Mouse (Mus musculus) liver, embryonic 14.5 days (tissue): ENCODE measurements around the gene Rec114. TPM values are rescaled to one million over a fixed set of nuclear protein-coding genes. Genes with fewer than 3 reads are reported as not detected.

Experiments used
- ATAC-seq: fragments of 200-750 bp; cut with Nextera tagmentation; 2 replicates; pipeline ENCODE4 v1.8.0; 2017; ENCODE audit warnings: moderate number of reproducible peaks, mild to moderate bottlenecking, moderate library complexity; ENCODE audit not compliant: insufficient read depth
- DNase-seq, 3 experiments: peaks; one replicate each; pipeline ENCODE4 v3.0.0-alpha.2; 2012 to 2013; ENCODE audit warnings: low read depth in 3 of 3, low spot score in 3 of 3
- H3K27ac ChIP-seq: fragments of 300-500 bp; sonication (generic); 2 replicates; pipeline ENCODE4 v1.5.1; 2014; ENCODE audit warnings: moderate library complexity, mild to moderate bottlenecking, control low read depth, inconsistent platforms
- H3K27me3 ChIP-seq: fragments of 300-500 bp; sonication (generic); 2 replicates; pipeline ENCODE4 v1.6.1; 2014; ENCODE audit warnings: mild to moderate bottlenecking, low read length, moderate library complexity; ENCODE audit not compliant: control insufficient read depth, insufficient read depth
- H3K36me3 ChIP-seq: fragments of 300-500 bp; sonication (generic); replicated peaks from 2 replicates; pipeline ENCODE4 v1.6.1; 2014; ENCODE audit warnings: low read depth; ENCODE audit not compliant: control insufficient read depth, insufficient read depth
- H3K4me1 ChIP-seq, 2 experiments: fragments of 200-500 bp in 1 of 2; fragments of 300-500 bp in 1 of 2; sonication (generic) in 1 of 2; replicated peaks; 2 replicates each; pipeline ENCODE4 v1.6.1; 2012 to 2014; ENCODE audit warnings: antibody characterized with exemption in 1 of 2, inconsistent platforms in 1 of 2, low read length in 1 of 2; ENCODE audit not compliant: control insufficient read depth in 2 of 2, insufficient read depth in 2 of 2
- H3K4me2 ChIP-seq: fragments of 300-500 bp; sonication (generic); 2 replicates; pipeline ENCODE4 v1.6.1; 2014; ENCODE audit warnings: low read depth, mild to moderate bottlenecking, control low read depth, moderate library complexity
- H3K4me3 ChIP-seq, 2 experiments: fragments of 200-500 bp in 1 of 2; fragments of 300-500 bp in 1 of 2; sonication (generic) in 1 of 2; 2 replicates each; pipeline ENCODE4 v1.5.1; 2012 to 2014; ENCODE audit warnings: low read depth in 2 of 2, low read length in 2 of 2, mild to moderate bottlenecking in 2 of 2, control low read depth in 1 of 2, inconsistent platforms in 1 of 2, moderate library complexity in 1 of 2; ENCODE audit not compliant: insufficient read depth in 1 of 2
- H3K9ac ChIP-seq: fragments of 300-500 bp; sonication (generic); replicated peaks from 2 replicates; pipeline ENCODE4 v1.6.1; 2014; ENCODE audit warnings: mild to moderate bottlenecking, control low read depth, moderate library complexity
- H3K9me3 ChIP-seq: fragments of 300-500 bp; sonication (generic); 2 replicates; pipeline ENCODE4 v1.6.1; 2016; ENCODE audit warnings: low read length, mixed read lengths; ENCODE audit not compliant: control insufficient read depth
- CTCF ChIP-seq: IDR thresholded peaks from 2 replicates; pipeline ENCODE4 v1.5.1; 2016; ENCODE audit warnings: antibody characterized with exemption, low read depth, control low read depth
- EP300 ChIP-seq: IDR thresholded peaks from 2 replicates; pipeline ENCODE4 v1.6.1; 2016; ENCODE audit warnings: antibody characterized with exemption, low read depth
- WGBS: fragments of 180-500 bp; shearing (Covaris S2); extraction: QIAGEN DNeasy Blood & Tissue Kit; methylation state at CpG from one replicate; pipeline ENCODE4 v1.1.7; 2014; ENCODE audit not compliant: insufficient replicate concordance; 5-methylcytosine and 5-hydroxymethylcytosine counted together
- polyA plus RNA-seq, 2 experiments: library from polyadenylated mRNA; depleted of rRNA in 1 of 2; stranded (reverse) in 1 of 2; unstranded in 1 of 2; fragments of >200 nt; fragmentation: Nextera tagmentation in 1 of 2; extraction: Ambion mirVana in 1 of 2; gene quantifications; 2 replicates each; pipeline versions ENCODE4 v1.2.1 to v1.2.3; 2012 to 2014

Gene Rec114
- polyA plus RNA-seq, 2 experiments = 16.3 to 40.3 TPM

GRCm38 (mm10) chr9:58669819-58670218, 73.9 kb downstream of the Rec114 start:
- Histone ChIP-seq H3K4me1 (peaks cover 0 to 7% of the 10 kb centered on the region in 2 experiments; a peak in 1 of 4 replicates), H3K4me3 (no peak overlapping the region), H3K36me3 (peaks cover 11% of the 10 kb centered on the region), H3K9ac (no peak overlapping the region), H3K27me3 (no peaks in the 10 kb centered on the region), H3K9me3 (no peaks in the 10 kb centered on the region), H3K4me2 (no peak overlapping the region), H3K27ac (no peak overlapping the region)
- no peak for TF ChIP-seq CTCF
- TF ChIP-seq EP300 = no peak
- WGBS = 74% methylated on average over 6 of the region's 6 CpGs
- DNase-seq = no peak
- no peak for ATAC-seq

- peaks cover 19% of the 10 kb centered on the region for H3K36me3 ChIP-seq
- H3K9ac ChIP-seq = no peak overlapping the region
- DNase-seq = no peak
- no peak overlapping the region for H3K27ac ChIP-seq
- WGBS = 72% methylated on average over 3 of the region's 3 CpGs
- peaks cover 0 to 7% of the 10 kb centered on the region in 2 experiments; a peak in 1 of 4 replicates for H3K4me1 ChIP-seq
- no peak overlapping the region for H3K4me2 ChIP-seq
- no peaks in the 10 kb centered on the region for H3K9me3 ChIP-seq
- ATAC-seq = no peak
- H3K4me3 ChIP-seq = no peak overlapping the region
- no peaks in the 10 kb centered on the region for H3K27me3 ChIP-seq
- TF ChIP-seq EP300 = no peak
- no peak for TF ChIP-seq CTCF
These were observed 74.7 kb downstream of the Rec114 start for GRCm38 (mm10) chr9:58669071-58669470.

DNA sequence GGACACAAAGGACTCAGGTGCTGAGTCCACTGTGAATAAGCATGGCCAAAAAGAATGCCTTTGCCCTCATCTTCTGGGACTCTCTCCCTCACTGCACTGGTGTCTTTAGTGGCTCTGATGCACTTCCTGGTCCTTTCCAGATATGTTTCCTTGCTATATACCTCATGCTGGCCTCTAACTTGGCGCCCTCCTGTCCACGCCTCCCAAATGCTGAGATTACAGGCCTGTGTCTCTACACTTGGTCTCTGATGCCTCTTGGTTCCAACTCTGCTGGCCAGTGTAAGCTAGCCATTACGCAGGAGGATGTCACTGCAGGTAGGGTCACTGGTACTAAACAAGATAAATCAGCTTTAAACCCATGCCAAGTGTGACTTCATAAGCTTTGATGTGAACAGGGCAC, 75.6 kb downstream of the Rec114 start:
- TF ChIP-seq CTCF (no peak), EP300 (no peak)
- Histone ChIP-seq H3K4me1 (peaks cover 2 to 9% of the 10 kb centered on the region in 2 experiments), H3K4me2 (no peak overlapping the region), H3K27ac (no peak overlapping the region), H3K4me3 (no peak overlapping the region), H3K9me3 (no peaks in the 10 kb centered on the region), H3K9ac (no peak overlapping the region), H3K36me3 (peaks cover 20% of the 10 kb centered on the region), H3K27me3 (no peaks in the 10 kb centered on the region)
- DNase-seq (no peak), ATAC-seq (no peak)
- 76% methylated on average over 3 of the region's 3 CpGs for WGBS

GRCm38 (mm10) chr9:58667244-58667643, 76.5 kb downstream of the Rec114 start:
- DNase-seq (no peak), ATAC-seq (no peak)
- Histone ChIP-seq H3K4me3 (no peak overlapping the region), H3K9me3 (no peaks in the 10 kb centered on the region), H3K27ac (no peak overlapping the region), H3K4me2 (no peak overlapping the region), H3K27me3 (no peaks in the 10 kb centered on the region), H3K9ac (no peak overlapping the region), H3K36me3 (peaks cover 24% of the 10 kb centered on the region), H3K4me1 (peaks cover 11 to 18% of the 10 kb centered on the region in 2 experiments)
- 81% methylated on average over 9 of the region's 9 CpGs for WGBS
- TF ChIP-seq CTCF (no peak), EP300 (no peak)

DNA sequence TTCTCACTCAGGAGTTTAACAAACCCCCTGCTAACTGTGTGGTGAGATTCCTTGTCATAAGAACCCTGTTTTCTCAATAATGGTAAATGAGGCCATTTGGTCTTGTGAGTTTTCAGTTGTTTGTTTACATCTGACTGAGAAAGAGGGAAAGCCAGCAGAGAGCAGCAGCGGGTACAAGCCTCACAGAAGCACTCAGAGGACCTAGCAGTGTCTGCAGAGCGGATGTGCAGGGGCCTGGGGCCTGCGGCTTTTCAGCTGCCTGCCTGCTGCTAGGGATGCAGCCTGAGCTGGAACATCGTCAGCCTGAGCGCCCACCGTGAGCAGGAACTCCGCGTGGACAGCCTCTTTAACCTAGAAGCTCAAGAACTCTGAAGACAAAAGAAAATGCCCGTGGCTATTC, 77.6 kb downstream of the Rec114 start:
- no peak overlapping the region for H3K27ac ChIP-seq

More for the DNA sequence above, 77.6 kb downstream of the Rec114 start:
- DNase-seq (no peak), ATAC-seq (no peak)
- H3K27me3 ChIP-seq = no peaks in the 10 kb centered on the region
- peaks cover 33% of the 10 kb centered on the region for H3K36me3 ChIP-seq
- TF ChIP-seq EP300 (no peak), CTCF (no peak)
- H3K9me3 ChIP-seq = no peaks in the 10 kb centered on the region
- 79% methylated on average over 9 of the region's 9 CpGs for WGBS
- peaks cover 22 to 25% of the 10 kb centered on the region in 2 experiments for H3K4me1 ChIP-seq
- no peak overlapping the region for H3K9ac ChIP-seq
- no peak overlapping the region for H3K4me3 ChIP-seq
- no peak overlapping the region for H3K4me2 ChIP-seq
